Mouse (Mus musculus): Measurements from ENCODE around the gene Bsg.

Gene Bsg

DNA sequence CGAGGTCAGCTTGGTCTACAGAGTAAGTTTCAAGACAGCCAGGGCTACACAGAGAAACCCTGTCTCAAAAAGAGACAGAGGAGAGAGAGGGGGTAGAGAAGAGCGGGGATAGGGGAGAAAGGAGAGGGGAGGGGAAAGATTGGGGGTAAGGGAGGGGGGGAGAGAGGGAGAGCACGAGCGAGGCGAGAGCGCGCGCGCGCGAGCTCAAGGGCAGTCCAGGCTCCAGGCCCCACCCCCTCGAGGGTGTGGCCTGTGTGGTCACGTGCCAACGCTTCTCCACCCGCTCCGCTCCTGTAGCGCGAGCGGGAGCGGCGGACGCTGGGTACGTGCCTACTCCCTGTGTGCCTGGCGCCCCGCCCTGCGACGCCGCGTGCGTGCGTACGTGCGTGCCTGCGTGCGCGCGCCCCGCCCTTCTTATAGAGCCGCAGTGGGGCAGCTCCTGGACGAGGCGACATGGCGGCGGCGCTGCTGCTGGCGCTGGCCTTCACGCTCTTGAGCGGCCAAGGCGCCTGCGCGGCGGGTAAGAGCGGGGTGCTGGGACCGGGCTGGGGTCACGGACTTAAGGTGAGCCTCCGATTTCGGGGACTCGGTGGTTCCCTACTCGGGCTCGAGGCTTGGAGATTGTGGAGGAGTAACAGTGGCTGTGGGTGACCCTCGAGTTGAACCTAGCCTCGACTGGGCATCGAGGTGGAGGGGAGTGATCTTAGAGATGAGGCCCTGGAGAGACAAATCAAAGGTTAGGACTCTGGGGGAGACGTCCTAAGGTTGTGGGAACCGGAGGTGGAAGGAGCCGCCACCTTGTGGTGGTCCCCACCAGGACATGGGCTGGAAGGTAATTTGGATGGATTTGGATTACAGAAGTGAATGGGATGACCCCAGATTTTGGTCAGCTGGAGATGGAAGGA lies at the start of gene Bsg:
Bsg (plus strand) TSS at position 427 of the 905 bp plus-strand sequence.
- in situ Hi-C loops (cut with MseI, MboI): no loop called here

DNA sequence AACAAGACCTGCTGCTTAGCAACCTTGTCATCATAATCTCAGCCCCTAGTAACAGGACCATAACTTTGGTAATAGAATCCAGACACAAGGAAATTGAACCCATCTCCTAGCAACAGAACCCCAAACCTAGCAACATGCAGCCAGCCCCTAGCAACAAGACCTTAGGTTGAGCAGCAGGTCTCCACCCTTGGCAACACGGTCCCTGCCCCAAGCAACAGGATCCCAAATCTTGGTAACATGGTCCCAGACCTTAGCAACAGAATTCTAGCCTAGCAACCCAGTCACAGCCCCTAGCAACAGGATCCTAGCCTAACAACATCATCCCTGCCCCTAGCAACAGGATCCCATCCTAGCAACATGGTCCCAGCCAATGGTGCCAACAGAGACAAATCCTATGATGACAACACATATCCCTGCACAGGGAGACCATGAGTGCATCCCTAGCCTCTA lies 49.3 kb upstream of the Bsg start:
- in situ Hi-C loops (cut with MseI, MboI): loop anchor here in 1 of 2 experiments (5.0 kb wide), 1 partner anchor 58 kb away; no protein-coding TSS in a partner anchor

GRCm38 (mm10) chr10:79658829-79659228 lies 45.5 kb upstream of the Bsg start:
- in situ Hi-C loops (cut with MseI, MboI): no loop called here

- in situ Hi-C loops (cut with MseI, MboI): no loop called here
These were observed 44.0 kb upstream of the Bsg start for GRCm38 (mm10) chr10:79660298-79660697.

- in situ Hi-C loops (cut with MseI, MboI): no loop called here
These were observed 42.4 kb upstream of the Bsg start for GRCm38 (mm10) chr10:79661861-79662260.

DNA sequence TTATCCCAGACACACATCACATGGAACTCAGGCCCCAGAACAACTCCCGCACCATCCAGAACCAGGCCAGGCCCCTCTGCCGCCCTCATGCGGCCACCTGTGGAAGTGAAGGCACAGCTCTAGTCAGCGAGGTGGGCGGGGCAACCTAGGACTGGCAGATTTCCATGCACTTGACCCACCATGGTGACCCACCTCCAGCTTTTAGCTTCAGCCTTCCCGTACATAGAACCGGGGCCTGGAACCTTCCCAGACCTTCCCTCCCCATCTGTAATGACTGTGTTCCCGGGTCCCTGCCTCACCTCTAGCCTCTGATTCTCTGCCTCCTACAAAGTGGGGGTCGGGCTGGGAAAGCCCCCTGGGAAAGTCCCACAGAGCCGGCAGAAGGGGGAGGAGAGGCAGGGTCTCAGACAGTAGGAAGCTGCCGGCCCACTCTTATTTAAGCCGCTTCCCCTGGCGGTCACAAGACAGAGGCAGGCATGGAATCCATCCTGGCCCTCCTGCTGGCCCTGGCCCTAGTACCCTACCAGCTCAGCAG lies 40.1 kb upstream of the Bsg start, which contains the start of gene Madcam1:
Madcam1 (plus strand) TSS at position 429 of the 535 bp plus-strand sequence.
- in situ Hi-C loops (cut with MseI, MboI): no loop called here

- in situ Hi-C loops (cut with MseI, MboI): no loop called here
These were observed 39.2 kb upstream of the Bsg start for GRCm38 (mm10) chr10:79665051-79665450.

GRCm38 (mm10) chr10:79666493-79666892 lies 37.8 kb upstream of the Bsg start:
- in situ Hi-C loops (cut with MseI, MboI): no loop called here

DNA sequence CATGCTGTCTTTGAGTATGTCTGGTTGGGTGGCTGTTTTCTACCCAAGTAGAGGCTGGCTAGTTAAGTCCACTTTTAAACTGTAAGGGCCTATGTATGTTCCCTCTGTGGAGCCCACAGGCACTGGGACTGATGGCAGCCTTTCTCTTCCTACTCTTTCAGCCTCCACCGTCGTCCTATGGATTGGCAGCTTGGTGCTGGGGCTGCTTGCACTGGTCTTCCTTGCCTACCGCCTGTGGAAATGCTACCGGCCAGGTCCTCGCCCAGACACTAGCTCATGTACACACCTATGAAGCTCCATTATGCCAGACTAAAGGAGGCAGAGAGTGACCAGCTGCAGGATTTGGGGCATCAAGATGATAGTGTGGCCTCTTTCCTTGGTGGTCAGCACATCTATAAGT lies 36.2 kb upstream of the Bsg start:
- in situ Hi-C loops (cut with MseI, MboI): no loop called here

DNA sequence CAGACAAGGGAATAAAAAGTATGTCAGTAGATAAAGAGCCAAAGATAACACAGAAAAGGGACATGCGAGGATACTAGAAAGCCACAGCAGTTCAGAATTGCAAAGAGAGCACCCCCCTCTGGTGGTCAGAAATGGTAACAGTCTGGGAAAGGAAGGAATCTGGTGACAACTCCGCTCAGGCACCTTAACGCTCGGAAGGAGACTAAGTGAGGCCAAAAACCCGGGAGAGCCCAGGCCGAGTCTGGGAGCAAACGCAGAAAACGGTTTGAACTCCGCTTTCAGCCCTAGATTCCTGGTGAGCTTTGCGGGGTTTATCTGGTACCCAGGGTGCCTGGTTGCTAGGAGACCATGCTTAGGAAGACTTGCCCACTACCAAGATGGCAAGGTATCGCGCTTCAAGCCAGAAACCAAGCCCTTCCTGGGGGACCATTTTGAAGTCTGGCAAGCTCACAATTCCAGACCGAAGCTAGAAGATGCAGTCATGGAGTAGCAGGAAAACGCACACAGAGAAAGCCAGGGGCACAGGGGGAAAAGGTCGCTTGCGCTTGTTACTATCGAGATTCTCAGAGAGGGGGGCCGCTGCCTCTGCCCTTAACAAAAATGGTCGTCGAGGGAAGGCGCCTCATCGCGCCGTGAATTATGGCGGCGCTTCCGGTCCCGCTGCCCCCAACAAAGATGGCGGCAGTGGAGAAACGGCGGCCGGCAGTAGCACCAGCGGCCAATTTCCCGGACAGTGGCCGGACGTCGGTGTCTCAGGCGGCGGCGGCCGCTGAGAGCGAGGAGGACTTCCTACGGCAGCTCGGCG lies 35.3 kb upstream of the Bsg start, which contains the start of gene Tpgs1:
Tpgs1 (plus strand) TSS at position 599 of the 805 bp plus-strand sequence.
- in situ Hi-C loops (cut with MseI, MboI): no loop called here

DNA sequence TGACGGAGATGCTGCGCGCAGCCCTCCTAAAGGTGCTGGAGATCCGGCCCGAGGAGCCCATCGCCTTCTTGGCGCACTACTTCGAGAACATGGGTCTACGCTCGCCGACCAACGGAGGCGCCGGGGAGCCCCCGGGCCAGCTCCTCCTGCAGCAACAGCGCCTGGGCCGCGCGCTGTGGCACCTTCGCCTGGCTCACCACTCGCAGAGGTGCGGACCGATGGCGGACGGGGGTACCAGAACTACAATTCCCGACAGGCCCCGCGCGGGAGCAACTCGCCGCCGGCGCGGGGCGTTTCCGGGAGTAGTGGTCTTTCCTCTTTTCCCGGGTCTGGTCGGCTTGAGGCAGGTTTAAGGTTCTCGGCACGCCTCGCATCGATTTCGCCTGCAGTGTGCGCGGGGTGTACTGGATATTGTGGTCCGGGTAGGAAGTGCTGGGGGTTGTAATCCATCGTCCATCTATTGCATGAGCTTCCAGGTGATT lies 34.7 kb upstream of the Bsg start:
- in situ Hi-C loops (cut with MseI, MboI): no loop called here

DNA sequence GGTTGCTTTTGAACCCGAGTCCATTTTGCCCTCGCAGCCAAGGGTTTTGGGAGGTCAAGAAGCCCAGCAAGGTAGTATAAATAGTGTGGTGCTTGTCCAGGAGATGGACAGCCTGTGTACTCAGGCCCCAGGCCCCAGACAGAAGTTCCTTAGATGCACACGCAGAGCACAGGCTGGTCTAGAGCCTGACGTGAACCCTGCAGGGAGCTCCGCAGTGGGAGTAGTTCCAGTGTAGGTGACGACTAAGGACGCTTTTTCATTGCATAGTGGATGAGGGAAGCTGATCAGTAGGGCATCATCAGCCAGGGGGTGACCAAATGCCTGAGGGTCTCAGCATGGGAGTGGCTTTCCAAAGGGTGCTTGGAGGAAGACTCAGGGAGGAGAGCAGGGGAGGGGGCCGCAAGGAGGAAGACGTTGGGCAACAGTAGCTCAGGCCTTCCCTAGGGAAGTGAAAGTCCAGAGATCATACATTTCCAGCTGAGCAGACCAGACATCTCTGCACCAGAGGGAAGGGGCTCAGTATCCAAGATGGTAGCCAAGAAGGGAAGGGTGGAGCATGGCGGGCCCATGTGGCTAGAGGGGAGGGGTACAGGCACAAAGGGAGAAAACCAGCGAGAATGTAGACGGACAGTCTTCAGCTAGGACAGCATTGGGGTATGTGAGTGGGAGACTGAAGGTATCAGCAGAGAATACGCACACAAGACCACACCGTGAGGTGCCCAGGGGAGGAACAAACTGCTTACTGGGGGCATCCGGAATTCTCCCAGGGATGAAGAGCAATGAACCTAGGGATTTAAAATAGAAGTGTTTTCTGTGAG lies 34.0 kb upstream of the Bsg start:
- in situ Hi-C loops (cut with MseI, MboI): no loop called here

DNA sequence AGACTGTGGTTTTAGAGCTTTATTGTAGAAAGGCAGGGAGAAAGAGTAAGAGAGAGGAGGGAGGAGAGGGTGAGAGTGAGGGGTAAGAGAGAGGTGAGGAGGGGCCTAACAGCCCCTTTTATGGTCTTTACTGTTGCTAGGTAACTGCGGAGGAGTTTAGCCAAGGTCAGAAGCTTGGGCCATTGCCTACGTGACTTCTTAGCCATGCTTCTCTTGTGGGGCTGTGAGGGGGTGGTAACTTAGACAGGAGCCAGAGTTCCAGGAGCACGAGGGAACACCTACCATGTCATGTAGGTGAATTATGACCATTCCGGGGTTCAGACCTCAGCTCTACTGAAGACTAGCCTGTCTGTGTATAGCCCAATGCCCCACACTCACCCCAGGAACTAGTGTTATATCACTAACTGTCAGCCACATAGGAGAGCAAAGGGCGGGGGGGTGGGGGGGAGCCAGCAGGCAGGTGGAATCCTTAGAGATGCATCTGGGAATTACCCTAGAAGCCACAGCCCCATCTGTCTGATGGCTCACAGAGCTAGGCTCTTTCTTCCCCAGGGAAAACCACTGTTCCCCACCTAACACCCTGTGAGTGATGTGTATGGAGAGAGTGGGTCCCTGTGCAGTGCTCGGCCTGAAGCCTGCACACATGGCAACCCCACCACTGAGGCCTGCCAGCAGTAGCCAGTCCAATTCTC lies 32.7 kb upstream of the Bsg start:
- in situ Hi-C loops (cut with MseI, MboI): no loop called here

- in situ Hi-C loops (cut with MseI, MboI): no loop called here
These were observed 32.2 kb upstream of the Bsg start for GRCm38 (mm10) chr10:79672088-79672455.

DNA sequence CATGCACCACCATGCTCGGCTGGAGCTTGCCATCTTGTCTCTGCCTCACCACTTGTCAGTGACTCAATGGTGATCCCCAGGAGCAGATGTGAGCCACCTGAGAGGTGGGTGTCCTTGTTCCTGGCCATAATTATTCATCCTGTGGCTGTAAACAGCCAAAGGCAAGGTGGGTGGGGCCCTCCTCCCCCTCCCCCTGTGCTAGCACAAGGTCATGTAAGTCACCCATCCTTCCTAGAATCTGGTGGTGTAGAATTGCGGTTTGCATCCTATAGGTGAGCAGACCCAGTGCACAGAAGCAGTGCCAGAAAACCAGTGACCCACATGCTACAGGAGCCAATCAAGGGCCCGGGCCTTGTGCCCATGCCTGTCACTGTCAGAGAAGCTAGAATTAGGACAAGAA lies 31.2 kb upstream of the Bsg start:
- in situ Hi-C loops (cut with MseI, MboI): no loop called here

DNA sequence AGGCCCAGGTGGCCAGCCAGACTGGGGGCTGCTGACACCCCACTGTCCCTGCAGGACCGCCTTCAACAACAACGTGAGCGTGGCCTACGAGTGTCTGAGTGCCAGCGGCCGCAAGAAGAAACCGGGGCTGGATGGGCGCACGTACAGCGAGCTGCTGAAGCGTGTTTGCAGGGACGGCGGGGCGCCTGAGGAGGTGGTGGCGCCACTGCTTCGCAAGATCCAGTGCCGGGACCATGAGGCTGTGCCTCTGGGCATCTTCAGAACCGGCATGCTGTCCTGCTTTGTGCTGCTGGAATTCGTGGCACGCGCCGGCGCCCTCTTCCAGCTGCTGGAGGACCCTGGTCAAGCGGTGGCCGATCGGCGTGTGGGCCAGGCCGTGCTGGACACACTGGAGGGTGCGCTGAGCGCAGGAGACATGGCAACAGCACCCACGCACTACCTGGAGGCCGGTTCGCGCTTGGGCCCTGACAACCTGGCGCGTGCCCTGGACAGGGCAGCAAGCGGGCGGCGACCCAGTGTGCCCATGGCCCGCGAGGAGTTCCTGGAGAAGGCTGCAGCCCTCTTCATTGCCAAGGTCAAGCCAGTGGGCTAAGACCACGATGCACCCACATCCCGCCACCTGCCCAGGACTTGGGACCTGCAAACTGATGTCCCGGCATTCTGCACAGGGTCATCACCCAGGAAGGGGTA lies 28.8 kb upstream of the Bsg start:
- in situ Hi-C loops (cut with MseI, MboI): no loop called here

DNA sequence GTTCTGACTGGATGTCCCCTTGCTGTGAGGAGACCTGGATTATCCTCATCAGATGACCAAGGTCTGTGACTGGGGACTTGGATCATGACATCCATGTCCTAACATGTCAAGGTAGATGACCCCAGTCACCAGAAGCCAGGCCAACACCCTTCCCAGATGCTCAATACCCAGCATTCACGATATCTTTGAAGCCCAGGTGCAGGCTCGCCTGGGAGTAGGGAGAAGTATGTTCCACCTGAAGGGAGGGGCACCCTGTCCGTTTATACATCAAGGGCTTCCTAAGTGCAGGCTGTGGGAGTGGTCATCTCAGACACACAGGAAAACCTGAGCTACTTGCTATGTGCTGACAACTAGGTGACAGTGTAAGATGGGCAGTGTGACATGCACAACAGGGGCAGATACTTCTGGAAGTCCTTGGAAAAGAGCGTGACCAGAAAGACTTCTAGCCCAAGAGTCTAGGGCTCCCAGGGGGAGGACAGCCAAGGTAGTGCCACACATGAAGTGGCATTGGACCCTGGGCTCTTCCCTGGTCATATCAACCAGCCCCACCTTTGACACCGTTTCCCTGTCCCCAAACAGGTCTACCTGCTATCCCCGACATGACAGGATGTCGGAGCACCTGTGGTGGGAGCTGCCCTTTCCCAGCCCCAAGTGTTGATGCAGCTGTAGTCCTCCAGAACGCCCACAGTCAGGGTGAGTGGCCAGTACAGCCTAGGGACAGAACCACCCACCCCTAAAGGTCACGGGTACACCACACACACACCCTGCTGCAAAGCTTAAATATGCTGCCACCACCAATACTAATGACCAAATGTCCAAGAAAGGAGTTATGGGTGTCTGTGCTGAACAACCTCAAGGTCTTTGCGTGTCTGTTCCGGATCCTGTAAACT lies 23.4 kb upstream of the Bsg start:
- in situ Hi-C loops (cut with MseI, MboI): no loop called here

GRCm38 (mm10) chr10:79681591-79682245 lies 22.6 kb upstream of the Bsg start, which contains the start of gene Cdc34:
TSS of gene Cdc34 (plus strand) at chr10:79682195.
- in situ Hi-C loops (cut with MseI, MboI): no loop called here

All from mouse trophoblast stem cell (cell line).